1 mouse cellular context compared by ENCODE assay signal in the genomic region with DNA sequence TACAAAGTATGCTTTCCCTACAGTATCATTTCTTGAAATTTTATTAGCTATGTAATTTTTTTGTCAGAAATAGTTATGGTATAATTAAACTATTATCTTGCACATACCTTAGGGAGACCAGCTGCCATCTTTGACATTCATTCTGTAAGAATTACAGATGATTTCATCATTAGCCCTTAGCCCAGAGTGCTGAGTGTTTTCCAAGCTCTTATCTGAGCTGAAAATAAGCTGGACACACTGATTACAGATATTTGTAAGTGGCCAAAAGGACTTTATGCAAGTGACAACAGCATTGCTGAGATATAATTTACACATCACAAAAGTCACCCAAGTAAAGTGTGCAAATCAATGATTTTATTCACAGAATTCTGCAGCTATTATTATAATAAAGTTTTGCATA.
A peak's percentile ranks its signal among the peaks of the same experiment; 100 is the strongest.
TF ChIP-seq lines count a peak whose summit lies in the region.

No protein-coding gene starts in this region.

TF ChIP-seq in MEL, 35 proteins besides CTCF, POLR2A, EP300 and RAD21 (continued from another document):
- TF ChIP-seq RCOR1 (IDR thresholded peaks at IDR 0.05; ENCODE audit: low read depth, low read length) (peak; percentile 61; the same call in 1 of the 2 replicates), GATA1 (IDR thresholded peaks at IDR 0.05; ENCODE audit: low read depth, low read length) (peak; percentile 70), POLR2AphosphoS2 (IDR thresholded peaks at IDR 0.05; ENCODE audit: low read length) (no peak), ELF1 (IDR thresholded peaks at IDR 0.05; ENCODE audit: low read depth, low read length) (0 out of 2 replicates have a peak, but pooled peaks have one; percentile 2), NRF1 (IDR thresholded peaks at IDR 0.05; ENCODE audit: insufficient read depth, low read depth, low read length, poor library complexity, severe bottlenecking) (no peak), MEF2A (IDR thresholded peaks at IDR 0.05; ENCODE audit: extremely low read depth, insufficient replicate concordance, low read depth, low read length, poor library complexity, severe bottlenecking) (peak; percentile 25; the same call in 1 of the 2 replicates), ZKSCAN1 (IDR thresholded peaks at IDR 0.05; ENCODE audit: low read depth, low read length) (no peak), MAX (IDR thresholded peaks at IDR 0.05; ENCODE audit: low read length) (no peak), MAFK (IDR thresholded peaks at IDR 0.05; ENCODE audit: borderline replicate concordance, low read depth, low read length) (0 out of 2 replicates have a peak, but pooled peaks have one; percentile 24), HCFC1 (IDR thresholded peaks at IDR 0.05; ENCODE audit: low read depth, low read length) (no peak), SIN3A (IDR thresholded peaks at IDR 0.05; ENCODE audit: low read length) (peak; percentile 34; the same call in 1 of the 2 replicates), TAL1 (IDR thresholded peaks at IDR 0.05; ENCODE audit: low read length) (0 out of 2 replicates have a peak, but pooled peaks have one; percentile 10), NELFE (IDR thresholded peaks at IDR 0.05; ENCODE audit: low read depth, low read length) (no peak), SMC3 (IDR thresholded peaks at IDR 0.05; ENCODE audit: low read depth, low read length) (no peak), TCF12 (IDR thresholded peaks at IDR 0.05; ENCODE audit: low read depth, low read length) (peak; percentile 87), MYB (IDR thresholded peaks at IDR 0.05; ENCODE audit: low read depth, low read length) (no peak)
